ENCODE assay signal across 15 mouse cellular contexts in the genomic region with DNA sequence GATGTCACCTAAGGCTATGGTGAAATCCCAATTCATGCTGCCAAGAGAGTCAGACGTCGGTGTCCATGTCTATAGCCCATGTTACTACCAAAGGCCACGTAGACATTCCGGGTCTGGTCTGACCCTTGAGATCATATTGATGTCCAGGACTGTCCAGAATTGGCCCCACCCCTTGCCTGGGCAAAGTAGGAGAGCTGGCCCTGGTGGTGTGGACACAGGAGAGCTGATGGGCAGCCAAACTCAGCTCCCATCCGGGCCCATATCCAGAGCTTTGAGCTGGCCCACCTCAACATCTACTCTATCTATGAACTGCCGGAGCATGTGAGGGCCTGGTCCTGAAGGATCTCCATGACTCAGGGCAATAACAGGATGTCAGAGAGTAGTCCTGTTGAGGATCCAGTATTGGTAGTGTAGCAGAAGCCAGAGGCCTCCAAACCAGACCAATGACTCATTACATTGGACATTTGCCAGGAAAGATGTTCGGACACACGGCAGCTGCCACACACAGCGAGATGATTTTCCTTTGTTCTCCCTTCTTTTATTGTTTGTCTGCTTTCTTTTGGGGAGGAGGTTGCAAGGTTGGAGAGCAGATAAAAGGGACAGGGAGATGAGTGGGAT. TPM values are rescaled to one million over a fixed set of nuclear protein-coding genes. Genes with fewer than 3 reads are reported as not detected.
DNase-seq lines count a peak whose midpoint lies in the region; ATAC-seq and TF ChIP-seq lines count a peak whose summit lies in the region.
"Had no signal": no experiment of that assay in that cellular context is flagged by ENCODE, and none has a peak within 500 bp of the region (broad histone marks: within the 10 kb centered on the region; RNA-seq: fewer than 3 reads in every experiment).

No protein-coding gene starts in this region.

- H3K4me3 ChIP-seq in liver, postnatal 0 days (ENCODE audit: low read depth, low read length) = no peak overlapping the region
- no peak overlapping the region for H3K4me3 ChIP-seq in liver, embryonic 12.5 days
- no peak overlapping the region for H3K4me3 ChIP-seq in bone marrow macrophage, adult 2 months (ENCODE audit: insufficient read depth, low read length)
- H3K4me3 ChIP-seq in myocyte = no peak overlapping the region
- H3K4me3 ChIP-seq: embryonic facial prominence, embryonic 13.5 days; hindbrain, embryonic 10.5 days; layer of hippocampus, adult 2 months; megakaryocyte, embryonic 14.5 days had no signal

- no peaks in the 10 kb centered on the region for H3K9me3 ChIP-seq in liver, postnatal 0 days (ENCODE audit: low read length)
- H3K9me3 ChIP-seq in liver, embryonic 12.5 days (replicated peaks) = no peaks in the 10 kb centered on the region
- H3K9me3 ChIP-seq: embryonic facial prominence, embryonic 13.5 days; hindbrain, embryonic 10.5 days; megakaryocyte, embryonic 14.5 days had no signal

- no peak for ATAC-seq in liver, postnatal 0 days
- ATAC-seq in liver, embryonic 12.5 days = no peak
- ATAC-seq in activated CD4-positive, CD25-positive, alpha-beta regulatory T cell, adult 4 months = no peak

- no peak overlapping the region for H3K4me2 ChIP-seq in liver, postnatal 0 days (ENCODE audit: low read depth, low read length)
- no peak overlapping the region for H3K4me2 ChIP-seq in liver, embryonic 12.5 days
- peak overlapping the region; percentile 25 for H3K4me2 ChIP-seq in myocyte (ENCODE audit: low read depth)
- H3K4me2 ChIP-seq: embryonic facial prominence, embryonic 13.5 days; liver, embryonic 11.5 days had no signal

- no peaks in the 10 kb centered on the region for H3K36me3 ChIP-seq in liver, postnatal 0 days (replicated peaks; ENCODE audit: insufficient read depth, low read length)
- no peaks in the 10 kb centered on the region for H3K36me3 ChIP-seq in liver, embryonic 12.5 days
- H3K36me3 ChIP-seq in myocyte (ENCODE audit: control insufficient read depth, insufficient read depth) = no peaks in the 10 kb centered on the region

- no peak for TF ChIP-seq EP300 in liver, postnatal 0 days (IDR thresholded peaks at IDR 0.05; ENCODE audit: low read depth)

- peaks cover 20% of the 10 kb centered on the region for H3K4me1 ChIP-seq in liver, postnatal 0 days (ENCODE audit: insufficient read depth)
- H3K4me1 ChIP-seq in liver, embryonic 12.5 days = peaks cover 35% of the 10 kb centered on the region
- peaks cover 30% of the 10 kb centered on the region for H3K4me1 ChIP-seq in bone marrow macrophage, adult 2 months (ENCODE audit: control insufficient read depth, insufficient read depth, low read length)

- TF ChIP-seq CTCF in liver, postnatal 0 days (IDR thresholded peaks at IDR 0.05; ENCODE audit: low read depth) = no peak
- no peak for TF ChIP-seq CTCF in bone marrow macrophage, adult 2 months (IDR thresholded peaks at IDR 0.05; ENCODE audit: low read depth, low read length)

- DNase-seq in adrenal gland, adult (ENCODE audit: inconsistent age in 2 of 2, low spot score in 1 of 2) = peak; percentile 16 to 82
- DNase-seq in adrenal gland, postnatal 4 days (ENCODE audit: low spot score in 2 of 2) = no peak
- peak; percentile 21 for DNase-seq in liver, postnatal 0 days
- no peak for DNase-seq in kidney, adult 18-20 months
- DNase-seq: kidney, adult 11 months; right cerebral cortex, adult 18-20 months had no signal

- H3K27ac ChIP-seq in liver, postnatal 0 days (ENCODE audit: low read depth) = no peak overlapping the region
- H3K27ac ChIP-seq in liver, embryonic 12.5 days = no peak overlapping the region
- 0 out of 2 replicates have a peak overlapping the region, but pooled peaks have one; percentile 7 for H3K27ac ChIP-seq in bone marrow macrophage, adult 2 months (ENCODE audit: insufficient read depth, low read depth, low read length)
- H3K27ac ChIP-seq: embryonic facial prominence, embryonic 13.5 days; hindbrain, embryonic 10.5 days; layer of hippocampus, adult 2 months had no signal

- TF ChIP-seq POLR2A in bone marrow macrophage, adult 2 months (IDR thresholded peaks at IDR 0.05; ENCODE audit: borderline replicate concordance, low read depth, low read length) = no peak
- no peak for TF ChIP-seq POLR2A in myocyte (IDR thresholded peaks at IDR 0.05; ENCODE audit: insufficient read length, low read depth)

- 80% methylated on average over 9 of the region's 9 CpGs for WGBS in liver, postnatal 0 days (ENCODE audit: insufficient replicate concordance)
- WGBS in liver, embryonic 12.5 days (ENCODE audit: insufficient replicate concordance) = 74% methylated on average over 9 of the region's 9 CpGs

- no peaks in the 10 kb centered on the region for H3K27me3 ChIP-seq in liver, postnatal 0 days (ENCODE audit: insufficient read depth, low read length)
- no peaks in the 10 kb centered on the region for H3K27me3 ChIP-seq in liver, embryonic 12.5 days (replicated peaks)
- H3K27me3 ChIP-seq in myocyte (ENCODE audit: control insufficient read depth, insufficient read depth, insufficient read length) = no peaks in the 10 kb centered on the region
- H3K27me3 ChIP-seq: embryonic facial prominence, embryonic 13.5 days; megakaryocyte, embryonic 14.5 days had no signal

- peaks cover 4% of the 10 kb centered on the region for H3K79me2 ChIP-seq in myocyte (ENCODE audit: control insufficient read depth, insufficient read depth)

- H3K9ac ChIP-seq in liver, postnatal 0 days (replicated peaks) = no peak overlapping the region
- H3K9ac ChIP-seq in liver, embryonic 12.5 days = no peak overlapping the region
- H3K9ac ChIP-seq: embryonic facial prominence, embryonic 13.5 days had no signal

- no peak overlapping the region for H3ac ChIP-seq in myocyte (ENCODE audit: control insufficient read depth, insufficient read length)

TF ChIP-seq in myocyte, 11 proteins besides CTCF, POLR2A, EP300 and RAD21:
- peak in 2 of 3 experiments; percentile 45 to 47 for TF ChIP-seq MYOD1 (IDR thresholded peaks at IDR 0.05; ENCODE audit: control insufficient read depth in 1 of 3, insufficient read length in 2 of 3, low read depth in 2 of 3)
- no peak for TF ChIP-seq CEBPB (IDR thresholded peaks at IDR 0.05; ENCODE audit: insufficient read depth, poor library complexity, severe bottlenecking)
- TF ChIP-seq MYOG (IDR thresholded peaks at IDR 0.05; ENCODE audit: control insufficient read depth in 1 of 3, insufficient read depth in 1 of 3, insufficient read length in 2 of 3, low read depth in 2 of 3) = peak in 1 of 3 experiments; percentile 6

RNA-seq across cellular contexts. Expression of a gene that starts 3.4 kb away (rescaled TPM):
- total RNA-seq in adrenal gland, postnatal 4 days (2021) = 1 to 10 TPM; 2.5 to 3.0 TPM
- 0.22 and 0.31 TPM in 2 replicates for polyA plus RNA-seq in liver, postnatal 0 days (2015; fragmentation: Nextera tagmentation; extraction: Ambion mirVana)
- 0.57 and 0.71 TPM in 2 replicates for polyA plus RNA-seq in liver, embryonic 12.5 days (2016; fragmentation: Nextera tagmentation; extraction: Ambion mirVana)
- polyA plus RNA-seq in bone marrow macrophage, adult 2 months (2012; ENCODE audit: insufficient read depth, insufficient read length, missing spikeins) = 0.20 TPM in 2 replicates
- 0.90 TPM for polyA plus RNA-seq in myocyte (2012; fragmentation: generic; extraction: Trizol)
- 10 to 100 TPM; 15.0 to 28.2 TPM for polyA plus RNA-seq in activated CD4-positive, CD25-positive, alpha-beta regulatory T cell, adult 4 months (2017; shearing (Covaris generic))

RNA-seq across cellular contexts. Expression of a gene that starts 36.2 kb away (rescaled TPM):
- 10 to 100 TPM; 10.8 to 13.0 TPM for total RNA-seq in adrenal gland, postnatal 4 days (2021)
- polyA plus RNA-seq in liver, postnatal 0 days (2015; fragmentation: Nextera tagmentation; extraction: Ambion mirVana) = 2.4 and 2.7 TPM in 2 replicates
- polyA plus RNA-seq in liver, embryonic 12.5 days (2016; fragmentation: Nextera tagmentation; extraction: Ambion mirVana) = 5.7 and 6.0 TPM in 2 replicates
- polyA plus RNA-seq in bone marrow macrophage, adult 2 months (2012; ENCODE audit: insufficient read depth, insufficient read length, missing spikeins) = 3.5 and 4.8 TPM in 2 replicates
- 4.6 TPM for polyA plus RNA-seq in myocyte (2012; fragmentation: generic; extraction: Trizol)
- polyA plus RNA-seq in activated CD4-positive, CD25-positive, alpha-beta regulatory T cell, adult 4 months (2017; shearing (Covaris generic)) = 10 to 100 TPM; 22.8 to 28.3 TPM

RNA-seq across cellular contexts. Expression of a gene that starts 59.8 kb away (rescaled TPM):
- 1 to 10 TPM; 6.8 to 7.4 TPM for total RNA-seq in adrenal gland, postnatal 4 days (2021)
- polyA plus RNA-seq in liver, postnatal 0 days (2015; fragmentation: Nextera tagmentation; extraction: Ambion mirVana) = 2.7 and 3.2 TPM in 2 replicates
- polyA plus RNA-seq in liver, embryonic 12.5 days (2016; fragmentation: Nextera tagmentation; extraction: Ambion mirVana) = 2.4 and 2.6 TPM in 2 replicates
- polyA plus RNA-seq in bone marrow macrophage, adult 2 months (2012; ENCODE audit: insufficient read depth, insufficient read length, missing spikeins) = 60.3 and 61.0 TPM in 2 replicates
- polyA plus RNA-seq in myocyte (2012; fragmentation: generic; extraction: Trizol) = 2.6 TPM
- polyA plus RNA-seq in activated CD4-positive, CD25-positive, alpha-beta regulatory T cell, adult 4 months (2017; shearing (Covaris generic)) = 10 to 100 TPM; 28.6 to 30.5 TPM

Comparison
In these comparisons a context has a peak if more than half of its experiments do, and no peak if none do; other contexts are left out.
1. DNase-seq: peak in adrenal gland, adult (2 of 2) and liver, postnatal 0 days (single experiment); none in adrenal gland, postnatal 4 days (0 of 2) and kidney, adult 18-20 months (single experiment).